Mouse (Mus musculus): ENCODE measurements at regions not wholly inside any gene's neighbourhood (a gene's known extent, or its start where the extent isn't known, plus 50 kb on each side); places are given as distances from the start of the nearest gene placed in this dataset.

DNA sequence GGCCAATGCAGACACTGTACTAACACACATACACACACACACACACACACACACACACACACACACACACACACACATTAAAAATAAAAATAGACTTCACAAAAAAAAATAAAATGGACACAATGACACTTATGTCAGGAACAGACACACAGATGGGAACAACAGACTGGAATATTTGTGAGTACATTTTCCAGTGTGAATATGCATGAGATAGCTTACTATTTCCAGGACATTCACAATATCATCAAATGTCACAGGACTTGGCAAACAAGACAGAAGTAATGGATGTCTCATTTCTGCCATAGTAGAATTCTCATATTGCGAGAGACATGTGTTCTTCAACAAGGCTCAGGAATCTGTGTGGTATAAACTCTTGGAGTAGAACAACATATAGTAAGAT is 163.8 kb upstream of the Kcnj16 start:
- DNase-seq (ENCODE audit: low read depth, low spot score), result no peak
- TF ChIP-seq CTCF (IDR thresholded peaks at IDR 0.05), result no peak
- ChIA-PET POLR2A (interaction anchor here (0.7 kb wide), 1 partner anchor 24 kb away, joined by 4 read pairs; no protein-coding TSS in a partner anchor), CTCF (no interaction called here)
- no peak for ATAC-seq
- in situ Hi-C loops (cut with MboI; ENCODE audit: low pct_unique_long_range_greater_than_20kb), result no loop called here
- no peaks in the 10 kb centered on the region for H3K27me3 ChIP-seq

DNA sequence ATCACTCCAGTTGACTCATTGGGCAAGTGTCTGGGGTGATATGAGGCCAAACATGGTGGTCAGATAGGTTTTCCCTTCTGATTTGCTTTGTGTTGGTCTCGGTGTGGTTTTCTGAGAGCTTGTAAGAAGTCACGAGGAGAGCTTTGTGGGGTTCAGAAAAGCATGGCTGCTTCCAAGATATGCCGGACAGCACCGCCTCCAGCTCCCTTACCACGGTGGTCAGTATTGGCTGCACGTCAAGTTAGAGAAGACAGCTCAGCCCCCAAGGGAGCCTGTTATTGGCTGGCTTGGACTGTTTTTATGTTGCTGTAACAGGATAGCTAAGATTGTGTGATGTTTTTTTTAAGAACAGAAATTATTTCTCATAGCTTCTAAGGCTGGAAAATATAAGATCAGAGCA is 154.7 kb upstream of the Kcnj16 start:
- no peak for TF ChIP-seq CTCF (IDR thresholded peaks at IDR 0.05)
- no peaks in the 10 kb centered on the region for H3K27me3 ChIP-seq
- ATAC-seq, result peak; percentile 93
- in situ Hi-C loops (cut with MboI; ENCODE audit: low pct_unique_long_range_greater_than_20kb), result no loop called here
- ChIA-PET CTCF (interaction anchor here (0.6 to 1.4 kb wide), 2 partner anchors 97 to 154 kb away, joined by 4 to 5 read pairs; no protein-coding TSS in a partner anchor), POLR2A (no interaction called here)
- DNase-seq (ENCODE audit: low read depth, low spot score), result peak; percentile 91

DNA sequence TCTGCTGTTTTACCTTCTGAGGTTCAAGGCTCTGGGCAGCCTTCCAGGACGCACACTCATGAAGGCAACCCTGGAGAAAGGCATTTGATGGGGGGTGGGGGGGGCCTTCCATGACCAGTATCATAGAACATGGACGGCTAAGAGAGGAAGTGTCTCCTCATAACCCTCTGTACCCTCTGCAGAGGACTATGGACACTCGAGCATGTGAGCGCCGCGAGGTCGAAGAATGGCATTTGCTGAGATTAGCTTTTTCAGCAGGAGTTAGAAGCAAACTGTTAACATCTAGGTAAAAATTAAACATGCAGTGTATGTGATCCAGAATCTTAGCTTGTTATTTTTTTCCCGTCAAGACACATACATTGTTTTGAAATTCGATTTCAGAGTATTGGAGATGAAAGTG is 153.1 kb upstream of the Kcnj16 start:
- ATAC-seq, result no peak
- ChIA-PET CTCF (interaction anchor here (0.8 kb wide), 1 partner anchor 12 kb away, joined by 3 read pairs; no protein-coding TSS in a partner anchor), POLR2A (no interaction called here)
- DNase-seq (ENCODE audit: low read depth, low spot score), result no peak
- TF ChIP-seq CTCF (IDR thresholded peaks at IDR 0.05), result no peak
- no peaks in the 10 kb centered on the region for H3K27me3 ChIP-seq
- in situ Hi-C loops (cut with MboI; ENCODE audit: low pct_unique_long_range_greater_than_20kb), result no loop called here

DNA sequence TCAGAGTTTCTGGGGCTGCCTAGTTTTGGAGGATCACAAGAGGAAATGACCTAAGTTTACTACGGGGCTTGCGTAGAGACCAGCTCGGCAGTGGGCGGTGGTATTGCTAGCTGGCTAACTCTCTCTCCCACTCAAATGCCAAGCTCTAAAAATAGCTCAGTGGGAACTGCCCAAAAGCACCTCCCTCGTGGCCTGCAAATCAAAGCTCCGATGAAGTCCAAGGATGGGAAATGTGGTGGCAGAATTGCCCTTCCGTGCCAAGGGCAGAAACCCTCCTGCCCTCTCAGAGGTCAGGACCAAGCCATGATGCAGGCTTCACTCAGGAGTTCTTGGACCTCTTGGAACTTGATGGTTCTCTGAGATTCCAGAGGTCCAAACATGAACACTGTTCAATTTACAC is 152.6 kb upstream of the Kcnj16 start:
- no peak for ATAC-seq
- no peaks in the 10 kb centered on the region for H3K27me3 ChIP-seq
- POLR2A ChIA-PET, result no interaction called here
- DNase-seq (ENCODE audit: low read depth, low spot score), result no peak
- TF ChIP-seq CTCF (IDR thresholded peaks at IDR 0.05), result no peak
- CTCF ChIA-PET, result interaction anchor here (0.8 kb wide), 1 partner anchor 13 kb away, joined by 3 read pairs; no protein-coding TSS in a partner anchor
- in situ Hi-C loops (cut with MboI; ENCODE audit: low pct_unique_long_range_greater_than_20kb), result no loop called here

DNA sequence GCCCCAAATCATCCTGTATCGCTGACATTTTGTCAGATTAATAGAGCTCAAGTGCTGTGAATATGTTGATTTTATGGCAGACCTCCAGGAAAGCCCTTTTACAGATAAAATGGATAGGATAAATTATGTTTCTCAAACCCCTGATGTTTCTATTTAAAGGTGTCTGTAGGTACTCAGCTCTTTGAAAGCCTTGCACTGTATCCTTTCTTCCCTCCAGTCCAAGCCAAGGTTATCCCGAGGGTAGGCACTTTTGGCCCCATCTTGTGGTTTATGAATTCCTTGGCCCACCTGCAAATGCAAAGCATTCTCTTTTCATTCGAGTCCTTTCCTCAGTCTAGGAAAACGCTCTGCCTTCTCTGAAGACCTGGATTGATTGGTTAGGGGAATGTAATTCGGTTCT is 139.2 kb upstream of the Kcnj16 start:
- H3K27me3 ChIP-seq, result no peaks in the 10 kb centered on the region
- ChIA-PET POLR2A (no interaction called here), CTCF (interaction anchor here (1.1 kb wide), 1 partner anchor 9 kb away, joined by 3 read pairs; no protein-coding TSS in a partner anchor)
- DNase-seq (ENCODE audit: low read depth, low spot score) (no peak), ATAC-seq (no peak)
- TF ChIP-seq CTCF (IDR thresholded peaks at IDR 0.05), result no peak
- in situ Hi-C loops (cut with MboI; ENCODE audit: low pct_unique_long_range_greater_than_20kb), result no loop called here

DNA sequence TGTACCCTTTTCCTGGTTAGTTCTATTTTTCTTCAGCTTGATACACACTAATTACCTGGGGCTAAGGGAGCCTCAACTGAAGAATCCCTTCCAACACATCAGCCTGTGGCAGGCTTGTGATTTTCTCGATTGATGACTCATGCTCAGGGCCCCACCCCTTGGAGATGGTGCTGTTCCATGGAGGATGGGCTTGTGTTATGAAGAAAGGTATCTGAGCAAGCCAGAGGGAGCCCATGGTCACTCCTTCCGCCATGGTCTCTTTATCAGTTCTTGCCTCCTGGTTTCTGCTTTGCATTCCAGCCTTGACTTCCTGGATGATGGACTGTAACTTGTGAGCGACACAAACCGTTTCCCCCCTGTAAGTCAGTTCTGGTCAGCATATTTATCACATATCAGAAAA is 131.1 kb upstream of the Kcnj16 start:
- no peaks in the 10 kb centered on the region for H3K27me3 ChIP-seq
- ATAC-seq (no peak), DNase-seq (ENCODE audit: low read depth, low spot score) (no peak)
- in situ Hi-C loops (cut with MboI; ENCODE audit: low pct_unique_long_range_greater_than_20kb), result no loop called here
- TF ChIP-seq CTCF (IDR thresholded peaks at IDR 0.05), result no peak
- ChIA-PET CTCF (no interaction called here), POLR2A (no interaction called here)

DNA sequence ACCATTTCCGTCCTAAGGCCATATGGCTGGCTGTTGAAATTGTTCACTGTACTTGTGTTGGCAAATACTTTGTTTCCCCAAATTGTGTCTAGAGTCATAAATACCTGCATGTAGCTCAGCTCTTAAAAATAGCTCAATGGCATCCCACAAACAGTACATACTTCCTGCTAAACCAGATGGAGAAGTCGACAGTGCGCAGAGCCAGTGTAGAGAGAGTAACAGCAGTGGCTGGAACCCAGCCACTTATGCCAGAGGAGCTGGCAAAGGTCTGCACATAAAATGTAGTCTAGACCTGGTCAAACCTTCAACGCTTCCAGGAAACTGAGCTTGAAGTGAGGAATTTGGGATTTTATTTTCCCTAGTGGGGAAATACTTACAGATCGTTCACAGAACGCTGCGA is 128.5 kb upstream of the Kcnj16 start:
- in situ Hi-C loops (cut with MboI; ENCODE audit: low pct_unique_long_range_greater_than_20kb), result no loop called here
- TF ChIP-seq CTCF (IDR thresholded peaks at IDR 0.05), result no peak
- ChIA-PET POLR2A (interaction anchor here (0.5 kb wide), 1 partner anchor 442 kb away, joined by 4 read pairs; no protein-coding TSS in a partner anchor), CTCF (no interaction called here)
- DNase-seq (ENCODE audit: low read depth, low spot score) (no peak), ATAC-seq (no peak)
- H3K27me3 ChIP-seq, result no peaks in the 10 kb centered on the region

DNA sequence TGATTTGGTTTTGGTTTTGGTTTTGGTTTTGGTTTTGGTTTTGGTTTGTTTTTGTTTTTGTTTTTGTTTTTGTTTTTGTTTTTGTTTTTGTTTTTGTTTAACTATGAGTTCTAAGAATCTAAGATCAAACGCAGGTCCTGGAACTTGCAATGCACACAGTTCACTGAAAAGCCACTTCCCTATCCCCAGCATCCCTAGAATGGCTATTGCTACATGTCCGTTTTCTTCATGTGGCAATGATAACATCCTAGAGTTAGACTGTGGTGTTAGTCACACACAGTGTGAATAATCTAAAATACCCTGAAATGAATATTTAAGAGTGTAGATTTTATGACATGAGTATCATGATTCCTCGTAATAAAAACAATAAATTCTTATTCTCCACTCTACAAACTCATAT is 99.5 kb upstream of the Kcnj16 start:
- TF ChIP-seq CTCF (IDR thresholded peaks at IDR 0.05), result no peak
- ATAC-seq (no peak), DNase-seq (ENCODE audit: low read depth, low spot score) (no peak)
- no peaks in the 10 kb centered on the region for H3K27me3 ChIP-seq
- CTCF ChIA-PET, result no interaction called here
- POLR2A ChIA-PET, result no interaction called here
- in situ Hi-C loops (cut with MboI; ENCODE audit: low pct_unique_long_range_greater_than_20kb), result no loop called here

DNA sequence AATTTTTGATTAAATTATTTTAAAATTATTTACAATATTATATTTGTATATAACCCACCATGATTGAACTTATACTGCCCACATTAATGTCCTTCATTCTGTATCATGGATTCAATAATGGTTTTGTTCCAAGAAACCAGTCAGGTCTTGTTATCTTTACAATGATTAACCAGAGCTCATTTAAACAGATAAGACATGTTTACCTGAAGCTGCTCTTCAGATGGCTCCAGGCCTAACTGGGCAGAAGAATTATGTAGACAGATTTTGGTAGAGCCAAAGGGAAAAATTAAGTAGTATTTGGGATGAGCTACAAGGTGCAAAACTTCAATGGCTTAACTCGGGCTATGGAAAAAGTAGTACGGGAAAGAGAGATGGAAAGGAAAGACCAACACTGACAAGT is 97.7 kb upstream of the Kcnj16 start:
- no peak for DNase-seq (ENCODE audit: low read depth, low spot score)
- no peaks in the 10 kb centered on the region for H3K27me3 ChIP-seq
- POLR2A ChIA-PET, result no interaction called here
- in situ Hi-C loops (cut with MboI; ENCODE audit: low pct_unique_long_range_greater_than_20kb), result no loop called here
- CTCF ChIA-PET, result no interaction called here
- no peak for ATAC-seq
- TF ChIP-seq CTCF (IDR thresholded peaks at IDR 0.05), result no peak

DNA sequence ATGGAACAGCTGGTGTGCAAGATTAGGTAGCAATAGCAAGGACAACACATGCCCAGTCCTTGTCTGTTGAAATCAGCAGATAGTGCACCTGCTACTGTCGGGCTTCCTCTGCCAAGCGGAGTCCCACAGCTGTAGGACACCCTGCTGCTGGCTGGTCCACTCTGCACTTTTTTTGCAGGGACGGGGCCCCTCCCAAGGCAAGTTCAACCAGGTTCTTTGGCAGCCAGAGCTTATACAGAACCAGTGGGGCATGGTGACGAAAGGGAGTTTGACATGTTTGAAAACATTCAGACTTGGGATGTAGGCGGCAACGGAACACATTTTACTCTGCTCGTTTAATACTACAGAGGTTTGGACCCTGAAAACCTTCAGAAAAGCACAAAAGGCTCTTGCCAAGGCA is 93.2 kb upstream of the Kcnj16 start:
- no peak for TF ChIP-seq CTCF (IDR thresholded peaks at IDR 0.05)
- in situ Hi-C loops (cut with MboI; ENCODE audit: low pct_unique_long_range_greater_than_20kb), result no loop called here
- ChIA-PET CTCF (interaction anchor here (1.3 kb wide), 1 partner anchor 39 kb away, joined by 3 read pairs; no protein-coding TSS in a partner anchor), POLR2A (no interaction called here)
- DNase-seq (ENCODE audit: low read depth, low spot score) (no peak), ATAC-seq (no peak)
- H3K27me3 ChIP-seq, result no peaks in the 10 kb centered on the region

DNA sequence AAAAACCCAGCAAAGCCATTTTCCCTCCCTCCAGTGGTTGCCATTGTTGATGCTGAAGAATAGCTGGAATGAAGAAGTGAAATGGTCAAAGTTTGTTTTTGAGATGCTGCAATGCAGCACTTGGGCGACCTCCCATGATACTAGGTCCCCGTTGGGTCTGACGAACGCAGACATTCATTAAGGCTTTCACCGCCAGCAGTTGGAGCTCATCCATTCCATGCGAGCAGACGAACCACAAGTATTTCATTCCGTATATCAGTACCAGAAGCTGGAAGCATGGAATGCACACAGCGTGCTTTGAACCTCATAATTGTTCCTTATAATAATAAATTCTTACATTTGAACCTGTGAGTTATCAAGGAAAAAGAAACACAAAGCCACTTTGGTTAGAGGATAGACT is 86.9 kb upstream of the Kcnj16 start:
- in situ Hi-C loops (cut with MboI; ENCODE audit: low pct_unique_long_range_greater_than_20kb), result no loop called here
- ATAC-seq, result peak; percentile 96
- TF ChIP-seq CTCF (IDR thresholded peaks at IDR 0.05), result peak; percentile 40
- ChIA-PET CTCF (interaction anchor here (1.0 kb wide), 2 partner anchors 85 to 309 kb away, joined by 3 read pairs; no protein-coding TSS in a partner anchor), POLR2A (no interaction called here)
- DNase-seq (ENCODE audit: low read depth, low spot score), result peak; percentile 64
- no peaks in the 10 kb centered on the region for H3K27me3 ChIP-seq

All from Patski (cell line).